Mouse (Mus musculus): Measurements from ENCODE around the gene Gm20403.

- TF ChIP-seq CTCF (IDR thresholded peaks at IDR 0.05; ENCODE audit: insufficient read depth, low read length), result no peak
- no peak for TF ChIP-seq POLR2A (IDR thresholded peaks at IDR 0.05; ENCODE audit: borderline replicate concordance, extremely low read depth, low read depth, low read length)
These were observed 9.6 kb upstream of the Gm20403 start for GRCm38 (mm10) chr12:54995965-54996364.

Data from lung, adult 2 months (tissue).